Comparison of ENCODE assay signal across 8 mouse cellular contexts in the genomic region with DNA sequence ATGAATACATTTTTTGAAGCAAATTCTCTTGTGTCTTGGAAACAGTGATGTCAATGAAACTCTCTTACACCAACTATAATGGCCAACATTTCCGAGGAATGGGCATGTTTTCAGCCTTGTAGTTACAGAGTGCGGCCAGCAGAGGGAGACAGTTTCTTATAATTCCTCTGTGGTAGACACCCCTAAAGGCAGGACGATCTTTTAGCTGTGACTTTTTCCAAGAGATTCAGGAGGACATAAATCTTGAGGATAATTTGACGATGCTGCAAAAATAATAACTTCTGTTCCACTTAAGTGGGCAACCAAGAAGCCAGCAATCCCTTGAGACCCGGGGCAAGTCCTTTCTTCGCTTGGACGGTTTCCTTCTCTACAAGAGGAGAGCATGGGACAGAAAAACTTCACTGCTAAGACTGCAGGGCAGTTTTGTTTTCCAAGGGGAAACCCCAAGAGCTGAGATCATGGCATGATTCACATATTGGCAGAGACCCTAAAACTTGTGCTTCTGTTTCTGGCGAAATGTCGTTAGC. TPM values are rescaled to one million over a fixed set of nuclear protein-coding genes. Genes with fewer than 3 reads are reported as not detected.
DNase-seq lines count a peak whose midpoint lies in the region; ATAC-seq and TF ChIP-seq lines count a peak whose summit lies in the region.

No protein-coding gene starts in this region.

- TF ChIP-seq CTCF in forebrain, postnatal 0 days (IDR thresholded peaks at IDR 0.05; ENCODE audit: low read depth), result peak; percentile 95
- TF ChIP-seq CTCF in bone marrow macrophage, adult 2 months (IDR thresholded peaks at IDR 0.05; ENCODE audit: low read depth, low read length), result no peak

- H3K27me3 ChIP-seq in forebrain, postnatal 0 days (ENCODE audit: insufficient read depth, low read length), result no peaks in the 10 kb centered on the region
- H3K27me3 ChIP-seq in forebrain, embryonic 15.5 days, result 0 out of 2 replicates have a peak, but pooled peaks cover 3% of the 10 kb centered on the region
- no peaks in the 10 kb centered on the region for H3K27me3 ChIP-seq in hindbrain, embryonic 16.5 days (replicated peaks; ENCODE audit: control insufficient read depth, insufficient read depth, low read length)
- no peaks in the 10 kb centered on the region for H3K27me3 ChIP-seq in megakaryocyte, embryonic 14.5 days (replicated peaks)

- WGBS in forebrain, postnatal 0 days, result 24% methylated on average over 9 of the region's 9 CpGs
- 26% methylated on average over 9 of the region's 9 CpGs for WGBS in forebrain, embryonic 15.5 days
- WGBS in hindbrain, embryonic 16.5 days, result 24% methylated on average over 9 of the region's 9 CpGs

- H3K9ac ChIP-seq in forebrain, postnatal 0 days, result no peak overlapping the region
- no peak overlapping the region for H3K9ac ChIP-seq in forebrain, embryonic 15.5 days (replicated peaks)
- no peak overlapping the region; the same call in 1 of the 2 replicates for H3K9ac ChIP-seq in hindbrain, embryonic 16.5 days (ENCODE audit: low read depth, low read length)

- H3K36me3 ChIP-seq in forebrain, postnatal 0 days (ENCODE audit: insufficient read depth), result no peaks in the 10 kb centered on the region
- H3K36me3 ChIP-seq in forebrain, embryonic 15.5 days, result no peaks in the 10 kb centered on the region
- no peaks in the 10 kb centered on the region for H3K36me3 ChIP-seq in hindbrain, embryonic 16.5 days (ENCODE audit: control insufficient read depth, insufficient read depth, low read length)
- H3K36me3 ChIP-seq in megakaryocyte, embryonic 14.5 days (replicated peaks; ENCODE audit: low read length), result no peaks in the 10 kb centered on the region

- H3K4me1 ChIP-seq in forebrain, postnatal 0 days (ENCODE audit: insufficient read depth), result peaks cover 12% of the 10 kb centered on the region; the same call in 1 of the 2 replicates
- H3K4me1 ChIP-seq in forebrain, embryonic 15.5 days, result peaks cover 21% of the 10 kb centered on the region
- H3K4me1 ChIP-seq in bone marrow macrophage, adult 2 months (ENCODE audit: control insufficient read depth, insufficient read depth, low read length), result peaks cover 22% of the 10 kb centered on the region
- H3K4me1 ChIP-seq in hindbrain, embryonic 16.5 days (ENCODE audit: control insufficient read depth, insufficient read depth, low read depth, low read length), result peaks cover 11% of the 10 kb centered on the region
- H3K4me1 ChIP-seq in megakaryocyte, embryonic 14.5 days, result peaks cover 47% of the 10 kb centered on the region

- no peak overlapping the region for H3K4me3 ChIP-seq in forebrain, postnatal 0 days (ENCODE audit: low read depth, low read length)
- H3K4me3 ChIP-seq in forebrain, embryonic 15.5 days, result no peak overlapping the region
- peak overlapping the region; percentile 51 for H3K4me3 ChIP-seq in bone marrow macrophage, adult 2 months (ENCODE audit: insufficient read depth, low read length)
- no peak overlapping the region for H3K4me3 ChIP-seq in hindbrain, embryonic 16.5 days (ENCODE audit: low read length)
- peak overlapping the region; percentile 72 for H3K4me3 ChIP-seq in megakaryocyte, embryonic 14.5 days (replicated peaks)

- no peak for TF ChIP-seq POLR2A in bone marrow macrophage, adult 2 months (IDR thresholded peaks at IDR 0.05; ENCODE audit: borderline replicate concordance, low read depth, low read length)

- ATAC-seq in forebrain, postnatal 0 days, result no peak
- ATAC-seq in forebrain, embryonic 15.5 days (replicated peaks), result no peak
- ATAC-seq in hindbrain, embryonic 16.5 days, result no peak

- DNase-seq in forebrain, postnatal 0 days, result peak; percentile 82
- peak; percentile 80 for DNase-seq in fibroblast of lung, adult 2 months (ENCODE audit: low read depth)
- DNase-seq in left cerebral cortex, adult 18-20 months (ENCODE audit: low spot score in 2 of 2), result peak; percentile 82 to 86
- peak; percentile 72 to 86 for DNase-seq in spleen, postnatal 10 days (ENCODE audit: low spot score in 2 of 2)

- H3K9me3 ChIP-seq in forebrain, postnatal 0 days (ENCODE audit: low read length), result no peaks in the 10 kb centered on the region
- no peaks in the 10 kb centered on the region for H3K9me3 ChIP-seq in forebrain, embryonic 15.5 days
- no peaks in the 10 kb centered on the region for H3K9me3 ChIP-seq in hindbrain, embryonic 16.5 days (ENCODE audit: control insufficient read depth, low read length)
- no peaks in the 10 kb centered on the region for H3K9me3 ChIP-seq in megakaryocyte, embryonic 14.5 days

- H3K4me2 ChIP-seq in forebrain, postnatal 0 days (ENCODE audit: low read depth), result no peak overlapping the region
- no peak overlapping the region for H3K4me2 ChIP-seq in forebrain, embryonic 15.5 days (replicated peaks)
- H3K4me2 ChIP-seq in hindbrain, embryonic 16.5 days (ENCODE audit: low read length), result peak overlapping the region; percentile 21; the same call in 1 of the 2 replicates

- no peak overlapping the region for H3K27ac ChIP-seq in forebrain, postnatal 0 days (ENCODE audit: low read depth, low read length)
- no peak overlapping the region for H3K27ac ChIP-seq in forebrain, embryonic 15.5 days (replicated peaks)
- peak overlapping the region; percentile 56 for H3K27ac ChIP-seq in bone marrow macrophage, adult 2 months (ENCODE audit: insufficient read depth, low read depth, low read length)
- H3K27ac ChIP-seq in hindbrain, embryonic 16.5 days (ENCODE audit: low read depth, low read length), result no peak overlapping the region

RNA-seq across cellular contexts. Expression of gene Szrd1, which starts 2.8 kb away (rescaled TPM):
- total RNA-seq in forebrain, postnatal 0 days (2014; rRNA removed), result 57.8 and 60.5 TPM in 2 replicates
- 17.2 and 17.5 TPM in 2 replicates for polyA plus RNA-seq in forebrain, postnatal 0 days (2015; fragmentation: Nextera tagmentation; extraction: Ambion mirVana)
- 26.3 and 30.9 TPM in 2 replicates for polyA plus RNA-seq in forebrain, embryonic 15.5 days (2015; fragmentation: Nextera tagmentation; extraction: Ambion mirVana)
- polyA plus RNA-seq in bone marrow macrophage, adult 2 months (2012; ENCODE audit: insufficient read depth, insufficient read length, missing spikeins), result 105 and 129 TPM in 2 replicates
- 22.4 and 23.9 TPM in 2 replicates for polyA plus RNA-seq in hindbrain, embryonic 16.5 days (2015; fragmentation: Nextera tagmentation; extraction: Ambion mirVana)
- 10 to 100 TPM; 51.3 to 54.1 TPM for total RNA-seq in left cerebral cortex, adult 18-20 months (2021)
- 136 and 184 TPM in 2 replicates for polyA plus RNA-seq in megakaryocyte, embryonic 14.5 days (2012; ENCODE audit: insufficient read depth, low replicate concordance)

RNA-seq across cellular contexts. Expression of gene Fbxo42, which starts 5.4 kb away (rescaled TPM):
- 12.4 and 18.0 TPM in 2 replicates for total RNA-seq in forebrain, postnatal 0 days (2014; rRNA removed)
- 9.9 and 13.1 TPM in 2 replicates for polyA plus RNA-seq in forebrain, postnatal 0 days (2015; fragmentation: Nextera tagmentation; extraction: Ambion mirVana)
- 25.0 and 26.5 TPM in 2 replicates for polyA plus RNA-seq in forebrain, embryonic 15.5 days (2015; fragmentation: Nextera tagmentation; extraction: Ambion mirVana)
- polyA plus RNA-seq in bone marrow macrophage, adult 2 months (2012; ENCODE audit: insufficient read depth, insufficient read length, missing spikeins), result 22.0 and 28.2 TPM in 2 replicates
- 20.4 and 24.8 TPM in 2 replicates for polyA plus RNA-seq in hindbrain, embryonic 16.5 days (2015; fragmentation: Nextera tagmentation; extraction: Ambion mirVana)
- total RNA-seq in left cerebral cortex, adult 18-20 months (2021), result 10 to 100 TPM; 30.1 to 31.5 TPM
- 9.1 and 10.9 TPM in 2 replicates for polyA plus RNA-seq in megakaryocyte, embryonic 14.5 days (2012; ENCODE audit: insufficient read depth, low replicate concordance)

RNA-seq across cellular contexts. Expression of gene Spata21, which starts 54.2 kb away (rescaled TPM):
- 0.08 and 0.67 TPM in 2 replicates for total RNA-seq in forebrain, postnatal 0 days (2014; rRNA removed)
- 0.31 and 0.68 TPM in 2 replicates for polyA plus RNA-seq in forebrain, postnatal 0 days (2015; fragmentation: Nextera tagmentation; extraction: Ambion mirVana)
- polyA plus RNA-seq in forebrain, embryonic 15.5 days (2015; fragmentation: Nextera tagmentation; extraction: Ambion mirVana), result 0.53 TPM in 1 of 2 replicates, not detected in the other
- polyA plus RNA-seq in bone marrow macrophage, adult 2 months (2012; ENCODE audit: insufficient read depth, insufficient read length, missing spikeins), result not detected in 2 replicates
- 0.60 and 1.0 TPM in 2 replicates for polyA plus RNA-seq in hindbrain, embryonic 16.5 days (2015; fragmentation: Nextera tagmentation; extraction: Ambion mirVana)
- total RNA-seq in left cerebral cortex, adult 18-20 months (2021), result under 1 TPM; 0.21 to 0.23 TPM
- polyA plus RNA-seq in megakaryocyte, embryonic 14.5 days (2012; ENCODE audit: insufficient read depth, low replicate concordance), result not detected in 2 replicates

Comparison
In these comparisons a context has a peak if more than half of its experiments do, and no peak if none do; other contexts are left out.
1. H3K4me3 ChIP-seq: peak in bone marrow macrophage, adult 2 months (single experiment) and megakaryocyte, embryonic 14.5 days (single experiment); none in forebrain, postnatal 0 days (single experiment), forebrain, embryonic 15.5 days (single experiment) and hindbrain, embryonic 16.5 days (single experiment).
2. Peak in every context shown above with its lines, with median percentiles within 50 percentile points of each other: DNase-seq.